Mouse (Mus musculus): ENCODE data around the gene Brf1.

DNA sequence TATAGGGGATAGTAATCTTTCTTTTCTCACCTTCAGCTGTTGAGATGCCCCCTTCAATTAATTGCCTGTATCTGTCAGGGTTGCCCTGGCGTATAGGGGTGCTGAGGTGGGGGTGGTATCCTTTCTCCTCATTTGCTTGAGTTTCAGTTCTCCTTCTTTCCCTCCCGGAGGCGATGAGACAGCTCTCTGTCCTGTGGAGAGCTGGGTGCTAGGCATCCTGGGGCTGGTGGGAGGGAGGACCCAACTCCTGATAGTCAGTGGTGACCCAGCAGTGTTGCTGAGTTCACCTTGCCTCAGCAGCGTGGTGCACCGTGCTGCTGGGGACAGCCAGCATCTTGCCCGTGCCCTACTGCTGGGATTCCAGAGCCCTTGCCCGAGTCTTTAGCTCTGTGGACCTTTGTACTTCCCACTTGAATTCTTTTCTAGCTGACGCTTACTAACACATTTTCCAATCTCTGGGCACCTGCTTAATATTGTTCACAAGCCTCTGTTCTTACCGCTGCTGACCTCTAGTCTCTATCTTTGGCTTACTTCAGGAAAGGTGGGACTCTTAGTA, 17.0 kb upstream of the Brf1 start:
- no peak for TF ChIP-seq POLR2A (IDR thresholded peaks at IDR 0.05; ENCODE audit: control insufficient read depth, low read depth, low read length)
- TF ChIP-seq CTCF (IDR thresholded peaks at IDR 0.05; ENCODE audit: control insufficient read depth, insufficient read depth, insufficient replicate concordance, low read depth, low read length) = no peak
